Mouse (Mus musculus) kidney, adult 2 months (tissue): ENCODE data around the gene Kif26b.

Source experiments
- CTCF ChIP-seq: fragments of 200-500 bp; conservative IDR thresholded peaks from 2 replicates; pipeline ENCODE4 v1.5.1; 2011; ENCODE audit warnings: low read depth, mild to moderate bottlenecking, control low read depth, low read length, moderate library complexity, mixed read lengths; ENCODE audit not compliant: insufficient read depth, insufficient read length
- POLR2A ChIP-seq: fragments of 200-500 bp; IDR thresholded peaks from one replicate; pipeline ENCODE4 v1.6.1; 2011; ENCODE audit warnings: low read depth, low read length, control low read depth

- no peak for TF ChIP-seq CTCF
- no peak for TF ChIP-seq POLR2A
Measured at GRCm38 (mm10) chr1:178958641-178959040, 429.7 kb downstream of the Kif26b start.
